Mouse (Mus musculus) heart, embryonic 16.5 days (tissue): ENCODE data around the gene Olfr117. TPM values are rescaled to one million over a fixed set of nuclear protein-coding genes. Genes with fewer than 3 reads are reported as not detected.
"Not testable (repeated sequence)": the region's sequence is repeated elsewhere in the genome, so short reads cannot be mapped to it uniquely, and the experiment has no call there.

Experiments used
- ATAC-seq: fragments of 200-750 bp; cut with Nextera tagmentation; replicated peaks from 2 replicates; pipeline ENCODE4 v1.8.0; 2017; ENCODE audit warnings: moderate number of reproducible peaks; ENCODE audit not compliant: insufficient read depth, low FRiP score; ENCODE audit errors: extremely low read depth
- H3K27ac ChIP-seq: fragments of 300-500 bp; sonication (generic); 2 replicates; pipeline ENCODE4 v1.5.1; 2014; ENCODE audit warnings: mild to moderate bottlenecking, low read length, control low read depth, moderate library complexity
- H3K27me3 ChIP-seq: fragments of 300-500 bp; sonication (generic); 2 replicates; pipeline ENCODE4 v1.6.1; 2014; ENCODE audit warnings: low read length, mixed read lengths; ENCODE audit not compliant: control insufficient read depth, insufficient read depth
- H3K36me3 ChIP-seq: fragments of 300-500 bp; sonication (generic); 2 replicates; pipeline ENCODE4 v1.6.1; 2014; ENCODE audit not compliant: control insufficient read depth, insufficient read depth
- H3K4me1 ChIP-seq: fragments of 300-500 bp; sonication (generic); 2 replicates; pipeline ENCODE4 v1.6.1; 2014; ENCODE audit warnings: low read length, mixed read lengths; ENCODE audit not compliant: control insufficient read depth, insufficient read depth
- H3K4me2 ChIP-seq: fragments of 300-500 bp; sonication (generic); 2 replicates; pipeline ENCODE4 v1.6.1; 2014; ENCODE audit warnings: low read depth, mild to moderate bottlenecking, control low read depth, low read length
- H3K4me3 ChIP-seq: fragments of 300-500 bp; sonication (generic); 2 replicates; pipeline ENCODE4 v1.5.1; 2014; ENCODE audit warnings: mild to moderate bottlenecking, control low read depth, low read length
- H3K9ac ChIP-seq: fragments of 300-500 bp; sonication (generic); 2 replicates; pipeline ENCODE4 v1.6.1; 2014; ENCODE audit warnings: low read length, control low read depth
- H3K9me3 ChIP-seq: fragments of 300-500 bp; sonication (generic); replicated peaks from 2 replicates; pipeline ENCODE4 v1.6.1; 2016; ENCODE audit warnings: low read length; ENCODE audit not compliant: control insufficient read depth
- WGBS: fragments of 180-500 bp; shearing (Covaris S2); extraction: QIAGEN DNeasy Blood & Tissue Kit; methylation state at CpG from one replicate; pipeline ENCODE4 v1.1.7; 2014; 5-methylcytosine and 5-hydroxymethylcytosine counted together
- polyA plus RNA-seq: library from polyadenylated mRNA; unstranded; fragments of >200 nt; fragmentation: Nextera tagmentation; extraction: Ambion mirVana; gene quantifications from 2 replicates; pipeline ENCODE4 v1.2.1, GENCODE M21; 2015

The Olfr117 gene
- polyA plus RNA-seq: not detected in 2 replicates

DNA sequence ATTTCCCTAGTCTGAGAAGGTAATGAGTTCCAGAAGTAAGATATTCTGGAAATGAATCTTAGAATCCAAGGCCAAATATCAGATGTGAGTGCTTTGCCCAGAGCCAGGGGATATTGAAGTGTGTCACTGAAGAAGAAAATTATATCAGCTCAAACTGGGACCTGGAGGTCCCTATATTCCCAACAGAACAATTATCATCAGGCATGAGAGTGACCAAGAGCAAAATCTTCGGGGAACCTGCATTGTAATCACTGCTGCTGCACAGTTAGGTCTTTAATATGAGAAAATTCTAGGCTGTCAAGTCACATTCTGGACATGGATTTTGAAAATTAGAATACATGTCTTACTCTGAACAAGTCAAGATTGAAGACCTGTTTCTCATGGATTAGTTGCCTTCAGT, at the start of gene Olfr117:
Gene Olfr117 (minus strand): TSS at position 101 of the 400 bp plus-strand sequence.
- Histone ChIP-seq H3K27me3 (no peaks in the 10 kb centered on the region), H3K9ac (no peak within 1 kb of the TSS), H3K27ac (no peak within 1 kb of the TSS), H3K4me2 (no peak within 1 kb of the TSS), H3K4me1 (no peaks in the 10 kb centered on the region), H3K36me3 (no peaks in the 10 kb centered on the region), H3K9me3 (no peaks in the 10 kb centered on the region), H3K4me3 (no peak within 1 kb of the TSS)
- ATAC-seq: no peak
- 49% methylated on average over 1 of the region's 1 CpGs for WGBS

- not testable (repeated sequence) for H3K4me1 ChIP-seq, H3K9me3 ChIP-seq, H3K36me3 ChIP-seq, ATAC-seq, H3K4me2 ChIP-seq, H3K27me3 ChIP-seq, H3K9ac ChIP-seq, H3K4me3 ChIP-seq, H3K27ac ChIP-seq
- WGBS: 43% methylated on average over 1 of the region's 1 CpGs
Observed at GRCm38 (mm10) chr17:37696264-37696663, 32.7 kb upstream of the Olfr117 start, which contains the start of gene Olfr119. TSS of gene Olfr119 (plus strand) at chr17:37696564.

DNA sequence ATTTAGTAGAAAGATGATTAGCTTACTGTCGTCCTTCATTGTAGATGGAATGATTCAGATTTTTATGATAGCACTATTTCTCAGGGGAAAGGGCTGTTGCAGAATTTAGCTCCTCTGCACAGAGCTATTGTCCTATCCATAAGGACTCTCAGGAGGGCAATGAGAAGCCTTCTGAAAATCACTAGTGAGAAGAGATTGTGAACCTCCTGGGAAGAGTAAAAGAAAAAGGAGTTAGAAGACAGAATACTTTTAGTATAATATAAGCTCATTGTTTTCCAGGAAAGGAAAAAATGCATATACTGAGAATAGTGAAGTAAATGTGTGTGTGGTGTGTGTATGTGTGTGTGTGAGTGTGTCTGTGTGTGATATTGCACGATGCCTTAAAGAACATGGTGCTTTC, 3.1 kb upstream of the Olfr117 start, which contains the start of gene Olfr118:
Gene Olfr118 (plus strand): TSS at position 301 of the 400 bp plus-strand sequence.
- Histone ChIP-seq H3K9ac (no peak within 1 kb of the TSS), H3K27me3 (no peaks in the 10 kb centered on the region), H3K4me2 (no peak within 1 kb of the TSS), H3K4me1 (no peaks in the 10 kb centered on the region), H3K36me3 (no peaks in the 10 kb centered on the region), H3K27ac (no peak within 1 kb of the TSS), H3K9me3 (no peaks in the 10 kb centered on the region), H3K4me3 (no peak within 1 kb of the TSS)
- no peak for ATAC-seq
- WGBS: 50% methylated on average over 2 of the region's 2 CpGs

GRCm38 (mm10) chr17:37627009-37627408, 36.6 kb downstream of the Olfr117 start, which contains the start of the genes Olfr115 and Olfr116:
TSS of gene Olfr115 (minus strand) at chr17:37627109.
TSS of gene Olfr116 (minus strand) at chr17:37627199.
- H3K9ac ChIP-seq: no peak within 1 kb of the TSS
- H3K36me3 ChIP-seq: no peaks in the 10 kb centered on the region
- no peak within 1 kb of the TSS for H3K4me2 ChIP-seq
- H3K4me3 ChIP-seq: no peak within 1 kb of the TSS
- H3K4me1 ChIP-seq: no peaks in the 10 kb centered on the region
- no peaks in the 10 kb centered on the region for H3K27me3 ChIP-seq
- H3K27ac ChIP-seq: no peak within 1 kb of the TSS
- peaks cover 5% of the 10 kb centered on the region; the same call in 1 of the 2 replicates for H3K9me3 ChIP-seq
- no peak for ATAC-seq
- WGBS: 78% methylated on average over 2 of the region's 2 CpGs

Other genes with a start within 250 kb of the Olfr117 start
- gene Olfr108, start 218.3 kb downstream of the Olfr117 start, polyA plus RNA-seq: not detected in 2 replicates
- not detected in 2 replicates for gene Olfr109, start 204.9 kb downstream of the Olfr117 start, polyA plus RNA-seq
- 0.30 and 0.46 TPM in 2 replicates for gene H2-M2, start 180.2 kb downstream of the Olfr117 start, polyA plus RNA-seq
- not detected in 2 replicates for gene Olfr110, start 171.3 kb downstream of the Olfr117 start, polyA plus RNA-seq
- gene Olfr111, start 155.8 kb downstream of the Olfr117 start, polyA plus RNA-seq: 0.17 TPM in 1 of 2 replicates, not detected in the other
- gene Olfr112, start 94.3 kb downstream of the Olfr117 start, polyA plus RNA-seq: not detected in 2 replicates
- not detected in 2 replicates for gene Olfr113, start 86.1 kb downstream of the Olfr117 start, polyA plus RNA-seq
- not detected in 2 replicates for gene Olfr114, start 71.0 kb downstream of the Olfr117 start, polyA plus RNA-seq
- gene Olfr115, start 36.7 kb downstream of the Olfr117 start, polyA plus RNA-seq: not detected in 2 replicates
- gene Olfr116, start 36.6 kb downstream of the Olfr117 start, polyA plus RNA-seq: not detected in 2 replicates
- not detected in 2 replicates for gene Olfr118, start 3.2 kb upstream of the Olfr117 start, polyA plus RNA-seq
- not detected in 2 replicates for gene Olfr119, start 32.8 kb upstream of the Olfr117 start, polyA plus RNA-seq
- gene Olfr120, start 58.0 kb upstream of the Olfr117 start, polyA plus RNA-seq: not detected in 2 replicates
- gene Olfr121, start 85.1 kb upstream of the Olfr117 start, polyA plus RNA-seq: not detected in 2 replicates
- not detected in 2 replicates for gene Olfr122, start 104.8 kb upstream of the Olfr117 start, polyA plus RNA-seq
- gene Olfr123, start 129.7 kb upstream of the Olfr117 start, polyA plus RNA-seq: not detected in 2 replicates
- gene Olfr124, start 136.1 kb upstream of the Olfr117 start, polyA plus RNA-seq: not detected in 2 replicates
- gene Olfr125, start 169.2 kb upstream of the Olfr117 start, polyA plus RNA-seq: not detected in 2 replicates
- gene Olfr126, start 183.7 kb upstream of the Olfr117 start, polyA plus RNA-seq: not detected in 2 replicates
- not detected in 2 replicates for gene Olfr127, start 236.7 kb upstream of the Olfr117 start, polyA plus RNA-seq